Mouse (Mus musculus) right cerebral cortex, postnatal 10 days (tissue): ENCODE data around the gene Fezf2.
A peak's percentile ranks its signal among the peaks of the same experiment; 100 is the strongest.

Experiments
- DNase-seq, 2 experiments: peaks; one replicate each; pipeline ENCODE4 v3.0.0; 2021; ENCODE audit warnings: low spot score in 2 of 2

Gene Fezf2

GRCm38 (mm10) chr14:12342458-12343131, 5.4 kb downstream of the Fezf2 start:
- no peak for DNase-seq

GRCm38 (mm10) chr14:12341789-12342457, 6.1 kb downstream of the Fezf2 start:
- no peak for DNase-seq

- DNase-seq: peak; percentile 52 to 53
Measured at GRCm38 (mm10) chr14:12341075-12341788, 6.8 kb downstream of the Fezf2 start.

GRCm38 (mm10) chr14:12340238-12341074, 7.5 kb downstream of the Fezf2 start:
- peak; percentile 36 to 62 for DNase-seq

- no peak for DNase-seq
Measured at GRCm38 (mm10) chr14:12338811-12339565, 9.0 kb downstream of the Fezf2 start.

- DNase-seq: peak; percentile 45 to 70
Measured at GRCm38 (mm10) chr14:12337998-12338809, 9.8 kb downstream of the Fezf2 start.

GRCm38 (mm10) chr14:12337421-12337997, 10.5 kb downstream of the Fezf2 start:
- peak in 1 of 2 experiments; percentile 54 for DNase-seq

GRCm38 (mm10) chr14:12334925-12335324, 13.1 kb downstream of the Fezf2 start:
- peak; percentile 48 to 57 for DNase-seq

GRCm38 (mm10) chr14:12333622-12334021, 14.4 kb downstream of the Fezf2 start:
- DNase-seq: no peak

GRCm38 (mm10) chr14:12303106-12303505, 44.9 kb downstream of the Fezf2 start:
- DNase-seq: peak in 1 of 2 experiments; percentile 5

GRCm38 (mm10) chr14:12300677-12301076, 47.3 kb downstream of the Fezf2 start:
- DNase-seq: peak in 1 of 2 experiments; percentile 52

- DNase-seq: no peak
Measured at GRCm38 (mm10) chr14:12300275-12300674, 47.7 kb downstream of the Fezf2 start.

GRCm38 (mm10) chr14:12299654-12300053, 48.3 kb downstream of the Fezf2 start:
- no peak for DNase-seq

- DNase-seq: no peak
Measured at GRCm38 (mm10) chr14:12299171-12299570, 48.8 kb downstream of the Fezf2 start.

- peak; percentile 79 to 88 for DNase-seq
Measured at GRCm38 (mm10) chr14:12296391-12296790, 51.6 kb downstream of the Fezf2 start.
